Mouse (Mus musculus) gastrocnemius, postnatal 4 days (tissue): ENCODE data around the gene Cfdp1. TPM values are rescaled to one million over a fixed set of nuclear protein-coding genes. Genes with fewer than 3 reads are reported as not detected.

ENCODE experiments used
- DNase-seq, 2 experiments: peaks; one replicate each; pipeline ENCODE4 v3.0.0; 2021 to 2022; ENCODE audit warnings: low spot score in 2 of 2, mixed read lengths in 2 of 2
- total RNA-seq, 2 experiments: library from RNA; stranded (reverse); gene quantifications; 2 replicates each; pipeline ENCODE4 v1.2.3; 2021

Cfdp1 gene
- total RNA-seq, 2 experiments from 2014 or later = 59.8 to 67.7 TPM

GRCm38 (mm10) chr8:111770958-111771624 lies 83.0 kb downstream of the Cfdp1 start:
- no peak for DNase-seq

- DNase-seq = peak in 1 of 2 experiments; percentile 50
Measured at GRCm38 (mm10) chr8:111769764-111770428, 84.2 kb downstream of the Cfdp1 start.

DNA sequence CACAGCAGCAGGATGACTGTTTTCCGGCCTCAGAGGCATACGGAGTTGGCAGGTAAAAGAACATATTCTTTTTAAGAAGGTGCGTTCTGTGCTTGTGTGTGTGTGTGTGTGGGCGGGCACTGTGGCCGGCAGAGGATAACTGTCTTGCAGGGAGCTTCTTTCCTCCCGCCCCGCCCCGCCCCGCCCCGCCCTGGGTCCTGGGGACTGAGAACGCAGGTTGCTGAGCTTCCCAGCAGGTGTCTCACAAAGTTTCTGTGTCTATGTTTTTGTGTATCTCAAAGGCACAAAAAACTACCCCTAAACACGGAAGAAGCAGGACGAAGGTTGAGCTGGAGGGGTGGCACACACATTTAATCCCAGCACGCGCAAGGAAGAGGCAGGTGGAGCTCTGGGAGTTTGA lies 84.8 kb downstream of the Cfdp1 start:
- DNase-seq = no peak

GRCm38 (mm10) chr8:111768651-111769050 lies 85.4 kb downstream of the Cfdp1 start:
- DNase-seq = no peak

GRCm38 (mm10) chr8:111765616-111766015 lies 88.5 kb downstream of the Cfdp1 start:
- DNase-seq = no peak

- DNase-seq = no peak
Measured at GRCm38 (mm10) chr8:111765096-111765495, 89.0 kb downstream of the Cfdp1 start.

DNA sequence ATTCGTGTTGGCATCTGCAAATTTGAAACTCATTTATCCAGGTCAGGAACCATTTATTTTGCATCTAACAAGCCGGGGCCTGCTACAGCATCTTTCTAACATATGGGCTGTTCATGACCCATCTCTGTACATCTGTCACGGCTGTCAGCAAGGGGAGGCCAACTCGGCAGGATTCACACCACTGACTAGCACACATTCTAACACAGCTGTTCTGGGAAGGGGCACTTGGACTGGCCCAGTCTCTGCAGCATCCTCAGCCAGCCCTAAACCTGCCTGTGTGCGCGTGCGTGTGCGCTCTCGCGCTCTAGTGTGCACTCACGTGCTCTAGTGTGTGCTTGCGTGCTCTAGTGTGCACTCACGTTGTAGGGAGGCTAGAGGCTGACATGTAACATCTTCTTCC lies 93.4 kb downstream of the Cfdp1 start:
- no peak for DNase-seq

- DNase-seq = no peak
Measured at GRCm38 (mm10) chr8:111758817-111759216, 95.3 kb downstream of the Cfdp1 start.

GRCm38 (mm10) chr8:111757599-111757998 lies 96.5 kb downstream of the Cfdp1 start:
- DNase-seq = no peak

DNA sequence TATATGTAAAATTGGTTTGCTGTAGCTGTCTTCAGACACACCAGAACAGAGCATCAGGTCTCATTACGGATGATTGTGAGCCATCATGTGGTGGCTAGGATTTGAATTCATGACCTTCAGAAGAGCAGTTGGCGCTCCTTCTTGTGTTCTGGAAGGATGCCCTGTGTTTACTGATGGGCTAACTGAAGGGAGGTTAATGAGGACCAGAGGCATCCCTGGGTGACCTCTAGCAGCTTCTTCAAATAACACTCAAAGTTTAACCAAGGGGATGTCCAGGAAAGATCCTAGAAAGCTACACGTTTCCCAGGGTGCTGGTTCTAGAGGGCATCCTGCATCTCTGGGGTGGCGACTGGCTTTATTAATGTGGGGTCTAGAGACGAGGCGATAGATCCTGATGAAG lies 99.4 kb downstream of the Cfdp1 start:
- DNase-seq = no peak

- DNase-seq = no peak
Measured at GRCm38 (mm10) chr8:111754088-111754487, 100.0 kb downstream of the Cfdp1 start.

DNA sequence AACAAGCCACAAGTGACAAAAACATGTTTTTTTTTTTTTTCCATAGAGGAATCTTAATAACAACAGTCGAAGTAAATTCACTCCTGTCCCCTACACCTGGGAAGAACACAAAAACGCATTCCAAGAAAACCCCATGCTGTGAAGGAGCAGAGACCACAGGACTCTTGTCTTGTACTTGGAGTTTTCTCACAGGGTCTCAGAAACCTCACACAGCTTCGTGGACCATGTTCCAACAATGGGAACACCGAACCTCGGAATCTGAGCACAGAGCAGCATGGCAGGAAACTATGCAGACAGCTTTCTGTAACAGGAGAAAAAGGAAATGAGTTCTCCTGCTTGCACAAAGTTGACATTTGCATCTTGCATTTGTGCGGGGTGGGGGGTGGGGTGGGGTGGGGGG lies 105.3 kb downstream of the Cfdp1 start:
- no peak for DNase-seq

DNA sequence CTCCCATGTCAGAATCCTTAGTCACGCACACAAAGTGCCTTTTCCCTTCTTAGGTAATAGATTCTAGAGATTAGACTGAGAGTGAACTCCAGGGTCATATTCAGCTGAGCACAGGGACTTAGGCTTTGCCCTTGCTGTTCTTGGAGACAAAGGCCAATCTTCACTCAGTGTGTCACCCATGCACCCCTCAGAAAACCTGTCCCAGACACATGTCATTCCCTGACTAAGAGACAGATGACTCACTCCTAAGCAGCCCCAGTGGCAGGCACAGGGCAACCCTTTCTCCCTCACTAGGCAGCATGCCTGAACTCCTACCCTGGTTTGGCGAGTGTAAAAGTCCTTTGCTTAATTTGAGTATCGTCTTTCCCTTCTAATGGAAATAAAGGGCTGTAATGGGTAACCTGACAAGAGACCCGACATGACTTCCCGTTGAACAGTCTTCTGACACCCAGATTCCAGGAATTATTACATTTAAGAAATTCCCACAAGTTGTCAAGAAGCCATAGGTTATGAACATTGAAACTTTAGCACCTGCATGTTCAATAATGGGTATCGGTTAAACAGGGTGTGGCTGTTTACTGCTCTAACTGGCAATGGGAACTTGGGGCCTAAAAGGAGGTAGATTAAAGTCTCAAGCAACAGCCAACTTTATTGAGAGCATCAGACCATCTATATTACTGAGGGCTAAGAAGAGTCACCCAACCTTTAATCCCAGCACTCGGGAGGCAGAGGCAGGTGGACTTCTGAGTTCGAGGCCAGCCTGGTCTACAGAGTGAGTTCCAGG lies 106.0 kb downstream of the Cfdp1 start:
- no peak for DNase-seq

GRCm38 (mm10) chr8:111746582-111747465 lies 107.3 kb downstream of the Cfdp1 start:
- DNase-seq = no peak

DNA sequence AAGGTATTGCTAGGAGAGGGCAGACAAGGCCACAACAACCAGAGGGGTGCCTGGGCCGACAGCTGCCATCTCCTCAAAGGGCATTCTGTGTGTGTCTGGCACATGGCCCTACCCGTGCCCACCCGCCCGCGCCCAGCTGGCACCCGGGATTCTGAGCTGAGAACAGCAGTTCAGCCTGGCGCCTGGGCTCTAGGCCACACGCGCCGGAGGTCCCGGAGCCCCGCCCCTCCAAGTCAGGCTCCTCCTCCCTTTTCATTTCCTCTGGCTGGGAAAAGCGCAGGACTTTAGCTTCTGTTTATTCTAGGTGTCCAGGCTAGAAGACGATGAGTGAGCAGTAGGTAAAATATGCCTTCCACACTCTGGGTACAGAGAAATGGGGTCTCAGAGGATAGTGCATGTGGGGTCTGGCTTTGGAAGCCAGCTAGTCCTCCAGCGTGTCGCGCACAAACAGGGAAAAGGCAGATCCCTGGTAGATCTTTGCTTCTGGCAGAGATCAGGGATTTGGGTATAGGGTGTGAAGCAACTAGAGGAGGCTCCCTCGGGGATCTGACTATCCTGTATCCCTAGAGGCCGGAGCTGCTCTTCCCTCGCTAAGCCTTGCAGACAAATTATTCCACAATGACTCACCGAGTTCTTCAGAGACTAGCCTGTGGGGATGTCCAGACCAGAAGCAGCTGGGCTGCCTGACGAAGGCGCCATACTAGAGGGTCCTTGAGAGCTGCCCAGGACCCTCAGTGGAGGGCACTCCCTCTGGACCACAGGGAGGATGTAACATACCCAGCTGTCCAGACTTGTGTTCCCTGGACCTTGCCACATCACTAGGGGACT lies 108.3 kb downstream of the Cfdp1 start:
- peak in 1 of 2 experiments; percentile 67 for DNase-seq

GRCm38 (mm10) chr8:111745086-111745485 lies 109.0 kb downstream of the Cfdp1 start:
- no peak for DNase-seq

- DNase-seq = peak; percentile 82 to 83
Measured at GRCm38 (mm10) chr8:111743792-111744696, 110.0 kb downstream of the Cfdp1 start, which contains the start of gene Bcar1. Bcar1 (minus strand) TSS chr8:111743809.

GRCm38 (mm10) chr8:111743101-111743791 lies 110.8 kb downstream of the Cfdp1 start:
- DNase-seq = peak in 1 of 2 experiments; percentile 24
